Comparison of ENCODE assay signal across 8 mouse cellular contexts in genomic region chr4:44712786-44713553, GRCm38 (mm10). TPM values are rescaled to one million over a fixed set of nuclear protein-coding genes. Genes with fewer than 3 reads are reported as not detected.
A peak's percentile ranks its signal among the peaks of the same experiment; 100 is the strongest.
DNase-seq lines count a peak whose midpoint lies in the region; ATAC-seq and TF ChIP-seq lines count a peak whose summit lies in the region.

No protein-coding gene starts in this region.

- ATAC-seq in kidney, embryonic 16.5 days (ENCODE audit: low FRiP score, low TSS enrichment): no peak
- no peak for ATAC-seq in midbrain, embryonic 15.5 days (replicated peaks)

- intact Hi-C loops in heart, postnatal 10 days (cut with DNase I): loop anchor here (5.0 kb wide), 1 partner anchor 194 kb away; no protein-coding TSS in a partner anchor

- H3K27ac ChIP-seq in kidney, embryonic 16.5 days (ENCODE audit: low read length): no peak overlapping the region
- H3K27ac ChIP-seq in kidney, adult 2 months (ENCODE audit: insufficient read depth, low read depth, low read length): no peak overlapping the region
- H3K27ac ChIP-seq in midbrain, embryonic 15.5 days: peak overlapping the region; percentile 0; the same call in 1 of the 2 replicates

- H3K4me3 ChIP-seq in kidney, embryonic 16.5 days (ENCODE audit: low read length): peak overlapping the region; percentile 16; the same call in 1 of the 2 replicates
- H3K4me3 ChIP-seq in kidney, adult 2 months (ENCODE audit: insufficient read depth, low read depth, low read length): no peak overlapping the region
- H3K4me3 ChIP-seq in midbrain, embryonic 15.5 days: peak overlapping the region; percentile 16; the same call in 1 of the 2 replicates

- H3K9ac ChIP-seq in kidney, embryonic 16.5 days (replicated peaks; ENCODE audit: low read length): no peak overlapping the region
- H3K9ac ChIP-seq in midbrain, embryonic 15.5 days: no peak overlapping the region

- TF ChIP-seq CTCF in kidney, adult 2 months (conservative IDR thresholded peaks at IDR 0.05; ENCODE audit: insufficient read depth, insufficient read length, low read depth, low read length): no peak

- no peak for TF ChIP-seq POLR2A in kidney, adult 2 months (IDR thresholded peaks at IDR 0.05; ENCODE audit: low read depth, low read length)

- WGBS in kidney, embryonic 16.5 days: 1% methylated on average over 50 of the region's 50 CpGs
- 4% methylated on average over 50 of the region's 50 CpGs for WGBS in kidney, adult 2 months
- under 1% methylated on average over 50 of the region's 50 CpGs for WGBS in midbrain, embryonic 15.5 days

- no peaks in the 10 kb centered on the region for H3K9me3 ChIP-seq in kidney, embryonic 16.5 days (ENCODE audit: low read length)
- H3K9me3 ChIP-seq in midbrain, embryonic 15.5 days: no peaks in the 10 kb centered on the region

- DNase-seq in kidney, adult 2 months: no peak
- DNase-seq in embryo, embryonic 11 days: peak; percentile 62
- DNase-seq in heart, postnatal 10 days: peak; percentile 29 to 32
- no peak for DNase-seq in yolk sac, embryonic 10.5 days (ENCODE audit: low spot score)
- DNase-seq in MN1 (ENCODE audit: low spot score): no peak
- no peak for DNase-seq in kidney, postnatal 25 days

- no peak overlapping the region; the same call in 1 of the 2 replicates for H3K4me2 ChIP-seq in kidney, embryonic 16.5 days (replicated peaks; ENCODE audit: low read depth, low read length)
- peak overlapping the region; percentile 31 for H3K4me2 ChIP-seq in midbrain, embryonic 15.5 days

- peaks cover 9% of the 10 kb centered on the region; the same call in 1 of the 2 replicates for H3K4me1 ChIP-seq in kidney, embryonic 16.5 days (ENCODE audit: insufficient read depth, low read length)
- H3K4me1 ChIP-seq in kidney, adult 2 months (ENCODE audit: control insufficient read depth, insufficient read depth, low read length): no peaks in the 10 kb centered on the region
- peaks cover 7% of the 10 kb centered on the region; the same call in 1 of the 2 replicates for H3K4me1 ChIP-seq in midbrain, embryonic 15.5 days

- no peaks in the 10 kb centered on the region for H3K36me3 ChIP-seq in kidney, embryonic 16.5 days (ENCODE audit: insufficient read depth, low read length)
- no peaks in the 10 kb centered on the region for H3K36me3 ChIP-seq in kidney, adult 2 months (ENCODE audit: control insufficient read depth, insufficient read depth, low read length)
- no peaks in the 10 kb centered on the region for H3K36me3 ChIP-seq in midbrain, embryonic 15.5 days (replicated peaks)

- peaks cover 94% of the 10 kb centered on the region for H3K27me3 ChIP-seq in kidney, embryonic 16.5 days (ENCODE audit: insufficient read depth, low read length)
- peaks cover 14% of the 10 kb centered on the region for H3K27me3 ChIP-seq in kidney, adult 2 months (replicated peaks; ENCODE audit: control insufficient read depth, insufficient read depth, low read length)
- peaks cover 75% of the 10 kb centered on the region for H3K27me3 ChIP-seq in midbrain, embryonic 15.5 days (replicated peaks)

RNA-seq across cellular contexts. Expression of gene Pax5, which starts 2.7 kb away (rescaled TPM):
- polyA plus RNA-seq in kidney, embryonic 16.5 days (2015; fragmentation: Nextera tagmentation; extraction: Ambion mirVana): not detected in 2 replicates
- polyA plus RNA-seq in kidney, adult 2 months (2012; rRNA removed): 0.10 and 3.4 TPM in 2 replicates
- total RNA-seq in heart, postnatal 10 days (2021): 1 to 10 TPM; 1.1 to 1.2 TPM
- 7.8 and 9.1 TPM in 2 replicates for polyA plus RNA-seq in midbrain, embryonic 15.5 days (2015; fragmentation: Nextera tagmentation; extraction: Ambion mirVana)

RNA-seq across cellular contexts. Expression of gene Zcchc7, which starts 42.7 kb away (rescaled TPM):
- polyA plus RNA-seq in kidney, embryonic 16.5 days (2015; fragmentation: Nextera tagmentation; extraction: Ambion mirVana): 30.7 and 34.3 TPM in 2 replicates
- 8.7 and 9.1 TPM in 2 replicates for polyA plus RNA-seq in kidney, adult 2 months (2012; rRNA removed)
- total RNA-seq in heart, postnatal 10 days (2021): 10 to 100 TPM; 19.1 to 19.9 TPM
- 35.3 and 37.1 TPM in 2 replicates for polyA plus RNA-seq in midbrain, embryonic 15.5 days (2015; fragmentation: Nextera tagmentation; extraction: Ambion mirVana)

Comparison
In these comparisons a context has a peak if more than half of its experiments do, and no peak if none do; other contexts are left out.
1. DNase-seq: peak in embryo, embryonic 11 days (single experiment) and heart, postnatal 10 days (2 of 2); none in kidney, adult 2 months (single experiment), yolk sac, embryonic 10.5 days (single experiment), MN1 (single experiment) and kidney, postnatal 25 days (0 of 2).